Mouse (Mus musculus) forebrain, embryonic 12.5 days (tissue): ENCODE results near the gene Tnfsf13. TPM values are rescaled to one million over a fixed set of nuclear protein-coding genes. Genes with fewer than 3 reads are reported as not detected.

Source experiments
- ATAC-seq: fragments of 200-750 bp; cut with Nextera tagmentation; 2 replicates; pipeline ENCODE4 v1.8.0; 2017; ENCODE audit warnings: moderate TSS enrichment; ENCODE audit not compliant: low FRiP score
- H3K27ac ChIP-seq: fragments of 300-500 bp; sonication (generic); 2 replicates; pipeline ENCODE4 v1.5.1; 2016; ENCODE audit warnings: mild to moderate bottlenecking
- H3K27me3 ChIP-seq: fragments of 300-500 bp; sonication (generic); 2 replicates; pipeline ENCODE4 v1.6.1; 2016; ENCODE audit warnings: mild to moderate bottlenecking
- H3K36me3 ChIP-seq: fragments of 300-500 bp; sonication (generic); replicated peaks from 2 replicates; pipeline ENCODE4 v1.6.1; 2016; ENCODE audit warnings: mild to moderate bottlenecking
- H3K4me1 ChIP-seq: fragments of 300-500 bp; sonication (generic); 2 replicates; pipeline ENCODE4 v1.6.1; 2016
- H3K4me2 ChIP-seq: fragments of 300-500 bp; sonication (generic); 2 replicates; pipeline ENCODE4 v1.6.1; 2016; ENCODE audit warnings: mild to moderate bottlenecking, moderate library complexity
- H3K4me3 ChIP-seq: fragments of 300-500 bp; sonication (generic); replicated peaks from 2 replicates; pipeline ENCODE4 v1.5.1; 2016; ENCODE audit warnings: mild to moderate bottlenecking
- H3K9ac ChIP-seq: fragments of 300-500 bp; sonication (generic); 2 replicates; pipeline ENCODE4 v1.6.1; 2016; ENCODE audit warnings: mild to moderate bottlenecking
- H3K9me3 ChIP-seq: fragments of 300-500 bp; sonication (generic); 2 replicates; pipeline ENCODE4 v1.6.1; 2016
- WGBS: fragments of 180-500 bp; shearing (Covaris S2); methylation state at CpG from one replicate; pipeline ENCODE4 v1.1.7; 2016; 5-methylcytosine and 5-hydroxymethylcytosine counted together
- polyA plus RNA-seq: library from polyadenylated mRNA; unstranded; fragments of >200 nt; fragmentation: Nextera tagmentation; extraction: Ambion mirVana; gene quantifications from 2 replicates; pipeline ENCODE4 v1.2.1, GENCODE M21; 2016

The Tnfsf13 gene
- polyA plus RNA-seq, 1 experiment from 2014 or later = 0.26 TPM

- H3K4me3 ChIP-seq = no peak overlapping the region
- H3K9me3 ChIP-seq = no peaks in the 10 kb centered on the region
- H3K9ac ChIP-seq = peak overlapping the region; percentile 2; the same call in 1 of the 2 replicates
- H3K27ac ChIP-seq = no peak overlapping the region
- no peak for ATAC-seq
- peaks cover 6% of the 10 kb centered on the region for H3K36me3 ChIP-seq
- 87% methylated on average over 6 of the region's 6 CpGs for WGBS
- H3K27me3 ChIP-seq = peaks cover 17% of the 10 kb centered on the region; the same call in 1 of the 2 replicates
- H3K4me2 ChIP-seq = no peak overlapping the region
- H3K4me1 ChIP-seq = peaks cover 30% of the 10 kb centered on the region
These were observed 648 bp downstream of the Tnfsf13 start for GRCm38 (mm10) chr11:69684936-69685335.

DNA sequence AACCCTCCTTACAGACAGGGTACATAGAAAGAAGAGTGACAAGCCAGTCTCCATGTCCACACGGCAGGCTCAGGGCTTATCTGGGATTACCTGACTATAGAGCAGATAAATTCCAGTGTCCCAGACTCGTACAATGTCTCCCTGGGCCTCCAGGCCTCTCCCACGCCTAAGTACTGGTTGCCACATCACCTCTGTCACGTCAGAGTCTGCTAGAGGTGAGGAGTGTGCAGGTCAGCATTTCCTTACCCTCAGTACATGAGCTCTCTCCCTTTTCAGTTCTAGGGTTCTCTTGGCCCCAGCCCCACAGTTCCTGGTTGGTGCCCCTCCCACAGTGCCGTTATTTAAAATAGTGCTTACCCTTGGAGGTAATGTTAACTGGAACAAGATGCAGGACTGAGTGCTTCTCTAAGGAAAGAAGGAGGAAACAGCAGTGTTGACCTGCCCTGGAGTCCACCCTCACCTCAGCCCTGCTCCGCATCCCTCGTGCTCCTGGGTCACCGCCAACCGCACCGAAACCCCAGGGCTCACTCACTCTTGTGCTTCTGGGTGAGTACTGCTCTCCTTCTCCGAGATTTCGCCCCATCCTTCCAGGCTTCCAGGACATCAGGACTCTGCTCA is 1.3 kb downstream of the Tnfsf13 start:
- Histone ChIP-seq H3K4me2 (no peak overlapping the region), H3K4me1 (peaks cover 35% of the 10 kb centered on the region), H3K9me3 (no peaks in the 10 kb centered on the region), H3K9ac (0 out of 2 replicates have a peak overlapping the region, but pooled peaks have one; percentile 12), H3K27me3 (peaks cover 17% of the 10 kb centered on the region; the same call in 1 of the 2 replicates), H3K4me3 (no peak overlapping the region), H3K27ac (no peak overlapping the region), H3K36me3 (peaks cover 12% of the 10 kb centered on the region)
- 82% methylated on average over 12 of the region's 12 CpGs for WGBS
- no peak for ATAC-seq

DNA sequence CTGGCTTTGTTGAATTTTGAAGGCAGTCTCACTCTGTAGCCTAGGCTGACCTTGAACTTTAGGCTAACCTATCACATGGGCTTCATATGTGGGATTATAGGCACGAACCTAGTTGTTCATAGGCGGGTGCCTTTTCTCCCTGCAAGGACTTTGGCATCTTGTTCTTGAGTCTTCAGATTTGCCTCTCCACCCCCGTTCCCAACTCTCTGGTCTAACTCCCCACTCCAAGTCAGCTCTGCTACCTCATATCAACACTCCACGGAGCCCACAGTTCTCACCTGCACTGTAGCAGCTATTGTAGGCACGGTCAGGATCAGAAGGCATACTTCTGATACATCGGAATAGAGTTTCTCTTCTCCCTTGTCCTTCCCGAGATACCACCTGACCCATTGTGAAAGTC is 2.0 kb downstream of the Tnfsf13 start:
- H3K27ac ChIP-seq = no peak overlapping the region
- no peaks in the 10 kb centered on the region for H3K9me3 ChIP-seq
- H3K27me3 ChIP-seq = peaks cover 17% of the 10 kb centered on the region; the same call in 1 of the 2 replicates
- H3K4me2 ChIP-seq = no peak overlapping the region
- peaks cover 18% of the 10 kb centered on the region for H3K36me3 ChIP-seq
- 87% methylated on average over 7 of the region's 7 CpGs for WGBS
- ATAC-seq = no peak
- H3K4me1 ChIP-seq = peaks cover 36% of the 10 kb centered on the region
- no peak overlapping the region for H3K4me3 ChIP-seq
- no peak overlapping the region for H3K9ac ChIP-seq

DNA sequence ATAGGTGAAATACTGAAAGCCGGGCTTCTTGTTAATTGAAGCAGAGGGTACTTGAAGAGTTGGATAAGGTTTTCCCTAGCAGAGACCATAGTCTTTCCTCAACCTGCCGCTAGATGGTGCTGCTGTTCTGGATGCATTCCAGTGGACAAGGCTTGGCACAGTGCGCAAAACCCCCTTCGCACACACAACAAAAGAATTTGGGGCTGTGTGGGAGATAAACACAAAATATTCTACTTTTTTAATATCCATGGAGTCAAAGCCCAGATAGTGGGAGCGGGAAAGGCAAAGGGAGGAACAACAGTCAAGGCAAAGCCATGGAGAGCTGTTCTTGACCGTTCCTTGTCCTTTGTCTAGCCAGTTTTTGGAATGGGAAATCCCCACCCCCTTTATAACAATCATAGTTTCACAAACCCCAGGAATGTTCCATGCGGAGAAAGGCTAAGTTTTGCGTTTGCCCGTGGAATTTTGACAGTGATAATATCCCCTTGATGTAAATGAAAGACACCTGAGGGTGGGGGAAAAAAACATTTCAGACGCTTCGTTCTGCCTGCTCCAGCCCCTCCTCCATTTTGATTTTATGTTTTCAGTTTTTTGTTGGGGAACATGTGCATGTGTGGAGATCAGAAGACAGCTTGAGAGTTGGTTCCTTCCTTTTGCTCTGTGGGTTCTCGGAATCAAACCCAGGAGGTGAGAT is 2.6 kb downstream of the Tnfsf13 start:
- H3K36me3 ChIP-seq = peaks cover 24% of the 10 kb centered on the region
- WGBS = 27% methylated on average over 12 of the region's 12 CpGs
- ATAC-seq = peak; percentile 64

GRCm38 (mm10) chr11:69682209-69682839 is 3.3 kb downstream of the Tnfsf13 start:
- ATAC-seq = peak; percentile 42
- Histone ChIP-seq H3K27me3 (peaks cover 17% of the 10 kb centered on the region; the same call in 1 of the 2 replicates), H3K9me3 (no peaks in the 10 kb centered on the region), H3K27ac (peak overlapping the region; percentile 95), H3K9ac (peak overlapping the region; percentile 75), H3K36me3 (peaks cover 31% of the 10 kb centered on the region), H3K4me3 (peak overlapping the region; percentile 83), H3K4me1 (peaks cover 36% of the 10 kb centered on the region), H3K4me2 (peak overlapping the region; percentile 88)
- WGBS = 26% methylated on average over 24 of the region's 24 CpGs

More for the DNA sequence above, 2.6 kb downstream of the Tnfsf13 start:
- Histone ChIP-seq H3K4me1 (peaks cover 36% of the 10 kb centered on the region), H3K9me3 (no peaks in the 10 kb centered on the region), H3K4me3 (peak overlapping the region; percentile 83), H3K27me3 (peaks cover 17% of the 10 kb centered on the region; the same call in 1 of the 2 replicates), H3K4me2 (peak overlapping the region; percentile 88), H3K27ac (peak overlapping the region; percentile 95; the same call in 1 of the 2 replicates), H3K9ac (0 out of 2 replicates have a peak overlapping the region, but pooled peaks have one; percentile 75)

DNA sequence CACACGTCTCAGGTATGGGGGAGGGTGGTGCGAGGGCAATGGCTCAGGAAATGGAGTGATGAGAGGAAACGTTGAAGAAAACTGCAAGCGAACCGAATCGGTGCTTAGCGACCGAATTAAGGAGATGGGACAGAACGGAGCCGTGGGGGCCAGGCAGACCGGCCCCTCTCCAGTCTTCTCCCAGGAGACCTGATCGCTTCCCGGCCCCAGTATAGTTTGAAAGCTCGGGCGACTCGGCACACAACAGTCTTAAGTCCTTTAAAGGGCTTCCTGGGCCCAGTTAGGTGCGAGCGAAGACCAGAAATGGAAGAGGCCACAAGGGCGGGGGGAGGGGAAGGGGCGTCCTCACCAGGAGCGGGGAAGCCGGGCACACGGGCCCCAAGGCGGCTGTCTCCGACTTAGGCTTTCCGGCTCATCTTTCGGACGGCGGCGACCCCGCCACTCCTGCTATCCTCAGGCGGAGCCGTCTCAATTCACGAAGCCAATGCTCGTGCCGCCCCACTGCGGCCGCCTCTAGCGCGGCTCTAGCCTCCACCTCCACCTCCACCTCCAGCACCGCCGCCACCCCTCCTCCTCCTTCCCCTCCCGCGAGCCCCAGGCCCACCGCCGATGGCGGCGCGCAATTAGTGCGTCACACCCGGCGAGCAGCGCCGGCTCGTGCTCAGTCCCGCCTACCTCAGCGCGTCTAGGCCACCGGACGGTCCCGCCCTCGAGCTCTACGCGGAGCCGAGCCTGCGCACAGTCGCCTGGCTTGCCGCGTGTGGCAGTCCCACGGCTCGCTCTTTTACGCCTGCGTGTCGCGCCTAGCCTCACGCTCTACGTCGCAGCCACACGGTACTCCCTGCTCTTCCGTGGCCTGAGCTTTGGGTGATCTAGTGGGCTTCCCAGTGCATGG is 4.0 kb downstream of the Tnfsf13 start, which contains the start of gene Senp3:
Senp3 (minus strand) TSS at position 771 of the 895 bp plus-strand sequence.
- peaks cover 36% of the 10 kb centered on the region for H3K4me1 ChIP-seq
- ATAC-seq = peak; percentile 98
- H3K27me3 ChIP-seq = peaks cover 13% of the 10 kb centered on the region; the same call in 1 of the 2 replicates
- peak within 1 kb of the TSS; percentile 83 for H3K4me3 ChIP-seq
- peak within 1 kb of the TSS; percentile 95 for H3K27ac ChIP-seq
- H3K9ac ChIP-seq = peak within 1 kb of the TSS; percentile 75
- no peaks in the 10 kb centered on the region for H3K9me3 ChIP-seq
- WGBS = under 1% methylated on average over 76 of the region's 80 CpGs
- peaks cover 37% of the 10 kb centered on the region for H3K36me3 ChIP-seq
- peak within 1 kb of the TSS; percentile 88 for H3K4me2 ChIP-seq

DNA sequence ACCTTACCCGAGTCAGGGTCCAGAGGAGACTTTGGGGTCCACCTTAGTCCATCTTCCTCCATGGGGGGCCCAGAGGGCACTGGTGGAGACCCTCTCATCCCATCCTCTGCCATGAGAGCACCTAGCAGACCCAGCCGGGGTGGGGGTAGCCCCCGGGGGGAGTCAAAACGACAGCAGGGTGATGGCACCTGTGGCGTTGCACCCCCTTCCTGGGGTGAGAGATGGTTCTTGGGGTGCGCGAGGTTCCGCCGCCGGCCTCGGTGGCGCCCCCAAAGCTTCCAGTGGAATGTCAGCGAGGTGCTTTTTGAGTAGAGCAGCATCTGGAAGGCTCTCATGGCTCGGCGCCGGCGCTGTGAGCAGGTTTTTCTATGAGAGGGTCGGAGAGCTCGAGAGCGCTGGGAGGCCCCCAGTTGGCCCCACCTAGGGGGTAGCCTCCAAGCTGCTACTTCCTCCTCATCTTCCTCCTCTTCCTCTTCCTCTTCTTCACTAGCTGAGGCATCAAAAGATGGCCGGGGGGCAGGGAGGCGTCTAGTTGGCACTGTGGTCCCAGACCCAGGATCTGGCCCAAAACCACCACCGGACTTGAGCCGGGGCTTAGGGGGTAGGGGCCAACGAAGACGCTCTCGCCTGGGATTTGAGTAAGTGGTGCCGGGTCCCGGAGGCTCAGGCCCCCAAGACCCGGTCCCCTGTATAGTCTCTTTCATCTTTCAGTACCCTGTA is 5.3 kb downstream of the Tnfsf13 start:
- WGBS = 93% methylated on average over 30 of the region's 30 CpGs
- peak overlapping the region; percentile 75; the same call in 1 of the 2 replicates for H3K9ac ChIP-seq
- peak overlapping the region; percentile 83 for H3K4me3 ChIP-seq
- no peak for ATAC-seq
- peaks cover 50% of the 10 kb centered on the region for H3K36me3 ChIP-seq
- H3K4me2 ChIP-seq = peak overlapping the region; percentile 88
- H3K27ac ChIP-seq = no peak overlapping the region
- H3K9me3 ChIP-seq = no peaks in the 10 kb centered on the region
- H3K4me1 ChIP-seq = peaks cover 33% of the 10 kb centered on the region
- peaks cover 11% of the 10 kb centered on the region; the same call in 1 of the 2 replicates for H3K27me3 ChIP-seq

GRCm38 (mm10) chr11:69679144-69679543 is 6.4 kb downstream of the Tnfsf13 start:
- H3K4me1 ChIP-seq = peaks cover 33% of the 10 kb centered on the region
- WGBS = no CpG with 5 or more reads among the region's 2 CpGs

DNA sequence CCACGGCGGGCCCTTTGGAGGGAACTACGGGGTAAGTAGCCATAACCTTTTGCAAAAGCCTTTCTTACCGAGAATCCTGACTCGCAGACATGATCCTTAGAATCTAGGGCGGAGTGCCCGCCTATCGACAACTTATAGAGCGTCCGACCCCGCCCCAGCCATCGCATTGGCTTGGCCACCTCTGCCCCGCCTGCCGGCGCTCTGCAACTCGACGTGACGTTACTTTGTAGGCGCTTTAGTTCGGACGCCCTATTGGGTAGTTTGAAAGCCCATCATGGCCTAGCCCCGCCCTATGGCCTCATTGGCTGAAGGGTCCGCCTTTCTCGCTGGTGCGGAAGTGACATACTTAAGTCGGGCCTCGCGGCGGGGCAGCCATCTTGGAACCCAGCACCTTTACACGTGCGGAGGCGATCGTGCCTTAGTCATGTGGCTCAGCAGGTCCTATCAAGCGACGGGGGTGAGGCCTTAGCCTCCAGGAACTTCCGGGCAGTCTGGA is 13.3 kb downstream of the Tnfsf13 start, which contains the start of gene Eif4a1:
Eif4a1 (minus strand) TSS at position 213 of the 496 bp plus-strand sequence.
- peak within 1 kb of the TSS; percentile 99 for H3K9ac ChIP-seq
- peaks cover 30% of the 10 kb centered on the region for H3K4me1 ChIP-seq
- peak within 1 kb of the TSS; percentile 99 for H3K4me3 ChIP-seq
- no peaks in the 10 kb centered on the region for H3K27me3 ChIP-seq
- peak within 1 kb of the TSS; percentile 98 for H3K27ac ChIP-seq
- peaks cover 77% of the 10 kb centered on the region for H3K36me3 ChIP-seq
- WGBS = 0% methylated on average over 36 of the region's 36 CpGs
- peak within 1 kb of the TSS; percentile 95 for H3K4me2 ChIP-seq
- peak; percentile 97 for ATAC-seq
- H3K9me3 ChIP-seq = no peaks in the 10 kb centered on the region

More at GRCm38 (mm10) chr11:69679144-69679543, 6.4 kb downstream of the Tnfsf13 start:
- Histone ChIP-seq H3K27ac (no peak overlapping the region), H3K4me3 (no peak overlapping the region), H3K27me3 (0 out of 2 replicates have a peak, but pooled peaks cover 2% of the 10 kb centered on the region), H3K9me3 (no peaks in the 10 kb centered on the region), H3K9ac (no peak overlapping the region), H3K4me2 (no peak overlapping the region), H3K36me3 (peaks cover 61% of the 10 kb centered on the region)
- ATAC-seq = no peak

DNA sequence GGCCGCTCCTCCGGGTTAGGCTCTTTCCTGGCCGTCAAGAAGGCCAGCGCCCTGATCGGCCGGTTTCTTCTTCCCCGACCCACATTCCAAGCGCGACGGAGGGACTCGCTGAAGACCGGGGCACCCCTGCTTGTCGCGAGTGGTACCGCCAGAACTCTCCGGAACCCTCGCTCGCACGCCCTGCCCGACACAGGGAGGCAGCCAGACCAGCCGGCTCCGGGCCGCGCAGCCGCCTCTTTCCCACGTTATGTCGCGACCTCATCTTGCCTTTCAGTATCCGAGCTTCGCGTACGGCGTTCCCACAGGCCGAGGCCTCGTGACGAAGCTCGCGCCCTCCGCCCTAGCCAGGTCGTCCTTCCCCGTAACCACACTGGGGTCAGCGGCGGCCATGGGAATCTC is 13.9 kb downstream of the Tnfsf13 start:
- Histone ChIP-seq H3K9ac (peak overlapping the region; percentile 99), H3K27ac (peak overlapping the region; percentile 98), H3K4me3 (peak overlapping the region; percentile 99), H3K4me2 (peak overlapping the region; percentile 95), H3K27me3 (no peaks in the 10 kb centered on the region), H3K4me1 (peaks cover 30% of the 10 kb centered on the region), H3K36me3 (peaks cover 76% of the 10 kb centered on the region), H3K9me3 (no peaks in the 10 kb centered on the region)
- 0% methylated on average over 43 of the region's 43 CpGs for WGBS
- peak; percentile 15 for ATAC-seq
